Mouse (Mus musculus): ENCODE results near the gene Gm4491. TPM values are rescaled to one million over a fixed set of nuclear protein-coding genes. Genes with fewer than 3 reads are reported as not detected.
"Not testable (repeated sequence)": the region's sequence is repeated elsewhere in the genome, so short reads cannot be mapped to it uniquely, and the experiment has no call there.

The Gm4491 gene
- total RNA-seq, 1 experiment, result not detected

DNA sequence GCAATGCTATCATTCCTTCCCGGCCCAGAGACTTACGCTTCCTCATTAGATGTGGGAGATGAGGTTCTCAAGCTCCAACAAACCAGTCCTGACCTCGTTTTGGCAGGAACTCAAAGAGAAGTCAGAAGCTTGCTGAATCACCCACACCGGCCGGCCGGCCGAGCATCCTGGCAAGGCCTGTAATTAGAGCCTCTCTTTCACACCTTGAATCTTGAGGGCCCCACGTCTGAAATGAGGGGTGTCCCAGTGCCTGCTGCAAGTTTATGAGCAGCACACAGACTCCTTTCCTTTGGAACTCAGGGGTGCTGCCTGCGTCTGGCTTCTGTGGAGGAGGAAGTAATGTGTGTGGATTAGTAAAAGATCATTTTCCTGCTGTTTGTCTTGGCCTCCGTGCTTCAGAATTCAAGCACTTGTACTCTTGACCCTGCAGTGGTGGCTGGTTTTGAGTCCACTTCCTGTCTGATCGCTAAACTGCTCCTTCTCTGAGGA lies 31.5 kb downstream of the Gm4491 start:
- in situ Hi-C loops (cut with MboI; ENCODE audit: low sequenced_read_pairs in 2 of 2, unreplicated experiment in 2 of 2), result no loop called here
- no peaks in the 10 kb centered on the region for H3K4me1 ChIP-seq (ENCODE audit: control insufficient read depth in 2 of 2, insufficient read depth in 2 of 2, low read length in 2 of 2, poor library complexity in 1 of 2)
- TF ChIP-seq CHD2 (IDR thresholded peaks at IDR 0.05; ENCODE audit: low read depth, low read length) (no peak), MAFK (IDR thresholded peaks at IDR 0.05; ENCODE audit: insufficient read depth, low read depth, low read length) (no peak), HCFC1 (IDR thresholded peaks at IDR 0.05; ENCODE audit: borderline replicate concordance, insufficient read depth, low read length) (no peak), ZC3H11A (IDR thresholded peaks at IDR 0.05; ENCODE audit: borderline replicate concordance, low read depth, low read length) (no peak), ZNF384 (IDR thresholded peaks at IDR 0.05; ENCODE audit: low read depth, low read length) (no peak)
- H3K9me3 ChIP-seq (ENCODE audit: control insufficient read depth, insufficient read depth, low read depth, low read length), result no peaks in the 10 kb centered on the region
- H3K9ac ChIP-seq (ENCODE audit: insufficient read depth, low read depth, low read length, poor library complexity, severe bottlenecking), result no peak overlapping the region
- no peaks in the 10 kb centered on the region for H3K36me3 ChIP-seq (ENCODE audit: control insufficient read depth, insufficient read depth, low read length, poor library complexity, severe bottlenecking)
- DNase-seq (ENCODE audit: low read depth, low spot score), result no peak
- H3K4me3 ChIP-seq (ENCODE audit: insufficient read depth in 1 of 2, low read depth in 1 of 2, low read length in 2 of 2, poor library complexity in 1 of 2, severe bottlenecking in 1 of 2), result no peak overlapping the region
- H3K27ac ChIP-seq (ENCODE audit: insufficient read depth, low read depth, low read length, poor library complexity, severe bottlenecking), result no peak overlapping the region

DNA sequence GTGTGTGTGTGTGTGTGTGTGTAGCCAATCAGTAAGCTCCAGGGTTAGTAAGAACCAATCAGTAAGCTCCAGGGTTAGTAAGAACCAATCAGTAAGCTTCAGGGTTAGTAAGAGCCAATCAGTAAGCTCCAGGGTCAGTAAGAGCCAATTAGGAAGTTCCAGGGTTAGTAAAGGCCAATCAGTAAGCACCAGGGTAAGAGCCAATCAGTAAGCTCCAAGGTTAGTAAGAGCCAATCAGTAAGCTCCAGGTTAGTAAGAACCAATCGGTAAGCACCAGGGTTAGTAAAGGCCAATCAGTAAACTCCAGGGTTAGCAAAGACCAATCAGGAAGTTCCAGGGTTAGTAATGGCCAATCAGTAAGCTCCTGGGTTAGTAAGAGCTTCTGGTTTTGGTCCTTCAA lies 32.8 kb downstream of the Gm4491 start:
- no peak overlapping the region for H3K9ac ChIP-seq (ENCODE audit: insufficient read depth, low read depth, low read length, poor library complexity, severe bottlenecking)
- no peak overlapping the region for H3K4me3 ChIP-seq (ENCODE audit: insufficient read depth in 1 of 2, low read depth in 1 of 2, low read length in 2 of 2, poor library complexity in 1 of 2, severe bottlenecking in 1 of 2)
- in situ Hi-C loops (cut with MboI; ENCODE audit: low sequenced_read_pairs in 2 of 2, unreplicated experiment in 2 of 2), result no loop called here
- no peak overlapping the region for H3K27ac ChIP-seq (ENCODE audit: insufficient read depth, low read depth, low read length, poor library complexity, severe bottlenecking)
- no peaks in the 10 kb centered on the region for H3K4me1 ChIP-seq (ENCODE audit: control insufficient read depth in 2 of 2, insufficient read depth in 2 of 2, low read length in 2 of 2, poor library complexity in 1 of 2)
- H3K9me3 ChIP-seq (ENCODE audit: control insufficient read depth, insufficient read depth, low read depth, low read length), result no peaks in the 10 kb centered on the region
- H3K36me3 ChIP-seq (ENCODE audit: control insufficient read depth, insufficient read depth, low read length, poor library complexity, severe bottlenecking), result no peaks in the 10 kb centered on the region
- peak; percentile 86 for TF ChIP-seq CHD2 (IDR thresholded peaks at IDR 0.05; ENCODE audit: low read depth, low read length)
- TF ChIP-seq ZC3H11A (IDR thresholded peaks at IDR 0.05; ENCODE audit: borderline replicate concordance, low read depth, low read length), result no peak
- TF ChIP-seq MAFK (IDR thresholded peaks at IDR 0.05; ENCODE audit: insufficient read depth, low read depth, low read length), result no peak
- TF ChIP-seq ZNF384 (IDR thresholded peaks at IDR 0.05; ENCODE audit: low read depth, low read length), result no peak
- TF ChIP-seq HCFC1 (IDR thresholded peaks at IDR 0.05; ENCODE audit: borderline replicate concordance, insufficient read depth, low read length), result no peak
- DNase-seq (ENCODE audit: low read depth, low spot score), result no peak

DNA sequence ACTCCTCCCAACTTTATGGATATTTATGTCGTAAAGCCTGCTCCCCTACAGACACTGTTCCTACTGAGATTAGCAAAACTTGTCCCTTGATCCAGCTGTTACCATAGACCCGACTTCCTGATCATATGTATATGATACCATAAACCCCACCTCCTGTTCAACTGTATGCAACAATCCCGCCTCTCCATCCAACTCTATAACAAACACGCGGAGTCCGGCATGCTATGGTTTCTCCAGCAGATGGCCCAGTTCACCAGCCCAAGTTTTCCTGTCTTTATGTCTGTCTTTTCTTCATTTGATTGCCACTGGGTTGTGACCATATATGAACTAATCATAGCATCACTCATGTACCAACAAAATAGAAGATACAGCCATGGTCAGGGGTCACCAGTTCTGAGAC lies 40.1 kb downstream of the Gm4491 start:
- Histone ChIP-seq H3K9me3 (ENCODE audit: control insufficient read depth, insufficient read depth, low read depth, low read length) (no peaks in the 10 kb centered on the region), H3K4me1 (ENCODE audit: control insufficient read depth in 2 of 2, insufficient read depth in 2 of 2, low read length in 2 of 2, poor library complexity in 1 of 2) (no peaks in the 10 kb centered on the region), H3K4me3 (ENCODE audit: insufficient read depth in 1 of 2, low read depth in 1 of 2, low read length in 2 of 2, poor library complexity in 1 of 2, severe bottlenecking in 1 of 2) (no peak overlapping the region), H3K9ac (ENCODE audit: insufficient read depth, low read depth, low read length, poor library complexity, severe bottlenecking) (no peak overlapping the region), H3K36me3 (ENCODE audit: control insufficient read depth, insufficient read depth, low read length, poor library complexity, severe bottlenecking) (no peaks in the 10 kb centered on the region), H3K27ac (ENCODE audit: insufficient read depth, low read depth, low read length, poor library complexity, severe bottlenecking) (no peak overlapping the region)
- in situ Hi-C loops (cut with MboI; ENCODE audit: low sequenced_read_pairs in 2 of 2, unreplicated experiment in 2 of 2), result loop anchor here in 1 of 2 experiments (10.0 kb wide), 1 partner anchor 91 kb away; no protein-coding TSS in a partner anchor
- DNase-seq (ENCODE audit: low read depth, low spot score), result no peak
- TF ChIP-seq HCFC1 (IDR thresholded peaks at IDR 0.05; ENCODE audit: borderline replicate concordance, insufficient read depth, low read length) (no peak), ZC3H11A (IDR thresholded peaks at IDR 0.05; ENCODE audit: borderline replicate concordance, low read depth, low read length) (no peak), CHD2 (IDR thresholded peaks at IDR 0.05; ENCODE audit: low read depth, low read length) (no peak), MAFK (IDR thresholded peaks at IDR 0.05; ENCODE audit: insufficient read depth, low read depth, low read length) (no peak), ZNF384 (IDR thresholded peaks at IDR 0.05; ENCODE audit: low read depth, low read length) (no peak)

DNA sequence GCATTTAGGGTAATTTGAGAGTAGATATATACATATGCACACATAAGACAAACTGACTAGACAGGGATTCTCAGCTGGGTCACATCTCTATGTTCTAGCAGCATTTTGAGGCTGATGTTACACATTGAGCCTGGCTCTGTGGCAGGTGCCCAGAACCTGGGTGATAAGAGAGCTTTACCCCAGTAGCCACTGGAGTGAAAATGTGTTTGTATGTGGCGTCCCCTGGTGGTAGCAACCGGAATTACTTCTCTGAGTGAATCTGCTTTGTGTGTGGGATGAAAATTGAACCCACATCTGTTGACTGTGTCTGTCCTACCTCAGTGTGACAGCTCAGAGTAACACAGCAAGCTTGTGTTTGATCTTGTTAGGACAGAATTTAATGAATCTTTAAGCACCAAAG lies 45.8 kb downstream of the Gm4491 start:
- not testable (repeated sequence) for H3K4me1 ChIP-seq (ENCODE audit: control insufficient read depth in 2 of 2, insufficient read depth in 2 of 2, low read length in 2 of 2, poor library complexity in 1 of 2); H3K36me3 ChIP-seq (ENCODE audit: control insufficient read depth, insufficient read depth, low read length, poor library complexity, severe bottlenecking); H3K9ac ChIP-seq (ENCODE audit: insufficient read depth, low read depth, low read length, poor library complexity, severe bottlenecking); H3K9me3 ChIP-seq (ENCODE audit: control insufficient read depth, insufficient read depth, low read depth, low read length); H3K27ac ChIP-seq (ENCODE audit: insufficient read depth, low read depth, low read length, poor library complexity, severe bottlenecking); H3K4me3 ChIP-seq (ENCODE audit: insufficient read depth in 1 of 2, low read depth in 1 of 2, low read length in 2 of 2, poor library complexity in 1 of 2, severe bottlenecking in 1 of 2)
- TF ChIP-seq ZC3H11A (IDR thresholded peaks at IDR 0.05; ENCODE audit: borderline replicate concordance, low read depth, low read length), result peak; percentile 82
- in situ Hi-C loops (cut with MboI; ENCODE audit: low sequenced_read_pairs in 2 of 2, unreplicated experiment in 2 of 2), result loop anchor here (10.0 kb wide), 4 partner anchors 85 to 695 kb away; no protein-coding TSS in a partner anchor
- DNase-seq (ENCODE audit: low read depth, low spot score), result peak; percentile 62

DNA sequence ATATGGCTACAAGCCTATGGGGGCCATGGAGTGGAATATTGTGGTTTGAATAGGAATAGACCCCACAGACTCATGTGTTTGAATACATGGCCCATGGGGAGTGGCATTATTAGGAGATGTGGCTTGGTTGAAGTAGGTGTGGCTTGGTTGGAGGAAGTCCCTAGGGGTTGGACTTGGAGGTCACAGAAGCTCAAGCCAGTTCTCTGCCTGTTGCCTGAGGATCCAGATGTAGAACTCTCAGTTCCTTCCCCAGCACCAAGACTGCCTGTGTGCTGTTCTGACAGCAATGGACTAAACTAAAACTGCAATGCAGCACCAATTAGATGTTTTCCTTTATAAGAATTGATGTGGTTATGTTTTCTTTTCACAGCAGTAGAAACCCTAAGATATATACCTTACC lies 49.6 kb downstream of the Gm4491 start:
- Histone ChIP-seq H3K4me3 (ENCODE audit: insufficient read depth in 1 of 2, low read depth in 1 of 2, low read length in 2 of 2, poor library complexity in 1 of 2, severe bottlenecking in 1 of 2) (no peak overlapping the region), H3K9ac (ENCODE audit: insufficient read depth, low read depth, low read length, poor library complexity, severe bottlenecking) (no peak overlapping the region), H3K36me3 (ENCODE audit: control insufficient read depth, insufficient read depth, low read length, poor library complexity, severe bottlenecking) (no peaks in the 10 kb centered on the region), H3K27ac (ENCODE audit: insufficient read depth, low read depth, low read length, poor library complexity, severe bottlenecking) (no peak overlapping the region), H3K9me3 (ENCODE audit: control insufficient read depth, insufficient read depth, low read depth, low read length) (no peaks in the 10 kb centered on the region), H3K4me1 (ENCODE audit: control insufficient read depth in 2 of 2, insufficient read depth in 2 of 2, low read length in 2 of 2, poor library complexity in 1 of 2) (no peaks in the 10 kb centered on the region)
- in situ Hi-C loops (cut with MboI; ENCODE audit: low sequenced_read_pairs in 2 of 2, unreplicated experiment in 2 of 2), result loop anchor here (10.0 kb wide), 3 partner anchors 91 to 691 kb away; no protein-coding TSS in a partner anchor
- TF ChIP-seq HCFC1 (IDR thresholded peaks at IDR 0.05; ENCODE audit: borderline replicate concordance, insufficient read depth, low read length), result no peak
- TF ChIP-seq ZNF384 (IDR thresholded peaks at IDR 0.05; ENCODE audit: low read depth, low read length), result no peak
- no peak for TF ChIP-seq CHD2 (IDR thresholded peaks at IDR 0.05; ENCODE audit: low read depth, low read length)
- no peak for TF ChIP-seq MAFK (IDR thresholded peaks at IDR 0.05; ENCODE audit: insufficient read depth, low read depth, low read length)
- TF ChIP-seq ZC3H11A (IDR thresholded peaks at IDR 0.05; ENCODE audit: borderline replicate concordance, low read depth, low read length), result no peak
- DNase-seq (ENCODE audit: low read depth, low spot score), result no peak

Other genes starting within 250 kb of the Gm4491 start
- gene Zmym2, start 229.2 kb downstream of the Gm4491 start, total RNA-seq (2012; rRNA removed), result 18.4 and 35.3 TPM in 2 replicates
- 0.31 and 1.1 TPM in 2 replicates for gene Gja3, start 57.8 kb downstream of the Gm4491 start, total RNA-seq (2012; rRNA removed)
- 0.58 and 0.76 TPM in 2 replicates for gene Gjb2, start 11.2 kb downstream of the Gm4491 start, total RNA-seq (2012; rRNA removed)
- not detected in 2 replicates for gene Gjb6, start 17.7 kb upstream of the Gm4491 start, total RNA-seq (2012; rRNA removed)